Mouse (Mus musculus) C3H10T1/2 (cell line): ENCODE results near the gene Kif1c. TPM values are rescaled to one million over a fixed set of nuclear protein-coding genes. Genes with fewer than 3 reads are reported as not detected.

Experiments
- polyA plus RNA-seq, 2 experiments: library from polyadenylated mRNA; unstranded; fragments of >200 nt; fragmentation: generic; extraction: Trizol; gene quantifications; one replicate each; pipeline ENCODE4 v1.2.1; 2012; ENCODE audit warnings: missing spikeins in 2 of 2

Kif1c gene
- 10 to 100 TPM; 64.8 to 73.5 TPM for polyA plus RNA-seq

DNA sequence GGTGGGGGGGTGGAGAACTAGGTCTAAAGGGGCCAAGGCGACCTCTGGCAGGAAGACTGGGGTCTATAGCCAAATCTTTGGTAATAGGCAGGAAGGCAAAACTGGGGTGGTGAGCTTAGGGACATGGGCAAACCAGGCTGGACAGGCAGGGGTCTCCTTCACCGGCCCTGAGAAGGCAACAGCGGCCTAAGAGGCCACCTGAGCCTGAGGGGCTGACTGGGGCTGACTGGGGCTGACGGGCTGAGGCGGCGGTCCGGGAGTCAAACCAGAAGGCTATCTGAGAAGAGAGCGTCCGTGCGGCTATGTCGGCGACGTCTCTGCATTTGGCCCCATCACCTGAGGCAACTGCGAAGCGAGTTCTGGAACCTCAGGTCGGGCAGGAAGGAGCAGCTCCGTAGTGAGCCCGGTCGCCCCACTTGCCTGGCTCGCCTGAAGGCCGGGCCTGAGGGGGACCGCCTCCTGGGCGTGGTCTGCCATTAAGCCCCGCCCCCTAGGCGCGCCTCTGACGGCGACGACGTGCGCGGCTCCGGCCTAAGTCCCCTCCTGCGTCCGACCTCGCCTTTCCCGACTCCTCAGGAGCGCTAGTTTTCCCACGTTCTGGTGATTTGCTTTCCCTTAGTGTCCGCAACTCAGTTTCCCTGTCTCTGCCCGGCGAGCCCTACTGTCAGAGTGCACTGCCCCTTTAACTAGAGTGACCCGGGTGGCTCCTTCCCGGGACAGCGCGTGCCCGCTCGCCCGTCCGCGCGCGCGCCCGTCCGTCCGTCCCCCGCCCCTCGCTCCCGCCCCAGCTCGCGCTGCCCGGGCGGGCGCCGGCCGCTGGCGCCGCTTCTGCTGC lies at the start of gene Kif1c, which contains the start of gene Inca1:
Gene Kif1c (plus strand): TSS at position 827 of the 835 bp plus-strand sequence.
Gene Inca1 (minus strand): TSS at position 434 of the 835 bp plus-strand sequence.

DNA sequence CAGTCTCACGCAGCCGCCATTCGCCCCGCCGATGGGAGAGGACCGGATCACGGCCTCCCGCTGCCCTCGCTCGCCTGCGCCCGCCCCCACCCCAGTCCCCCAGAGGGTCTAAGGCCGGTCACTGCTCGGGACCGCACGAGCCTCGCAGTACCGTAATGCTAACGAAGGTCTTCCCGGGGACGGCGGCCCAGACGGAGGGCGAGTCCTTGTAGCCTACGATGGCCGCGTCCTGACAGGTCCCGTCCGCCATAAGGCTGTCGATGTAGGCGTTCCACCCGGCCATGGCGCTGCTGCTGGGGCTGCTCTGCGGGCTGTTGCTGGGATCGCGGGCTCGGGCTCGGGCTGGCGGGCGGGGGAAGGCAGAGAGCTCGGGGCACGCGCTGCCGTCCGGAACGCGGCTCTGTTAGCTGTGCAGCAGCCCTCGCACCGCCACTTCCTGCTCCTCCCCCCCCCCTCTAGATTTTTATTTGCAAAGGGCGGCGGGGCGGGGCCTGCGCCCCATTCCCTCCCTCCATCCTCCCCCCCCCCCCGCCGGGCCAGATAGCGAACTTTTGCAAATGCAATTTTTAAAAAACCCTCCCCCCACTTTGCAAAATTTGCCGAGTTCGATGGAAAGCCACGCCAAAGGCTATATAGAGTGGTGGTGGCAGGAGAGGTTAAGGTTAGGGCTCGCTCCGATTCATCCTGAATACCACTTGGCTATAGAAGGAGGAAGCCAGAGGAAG lies 46.0 kb upstream of the Kif1c start, which contains the start of gene Pfn1:
Gene Pfn1 (minus strand): TSS at position 447 of the 725 bp plus-strand sequence.

DNA sequence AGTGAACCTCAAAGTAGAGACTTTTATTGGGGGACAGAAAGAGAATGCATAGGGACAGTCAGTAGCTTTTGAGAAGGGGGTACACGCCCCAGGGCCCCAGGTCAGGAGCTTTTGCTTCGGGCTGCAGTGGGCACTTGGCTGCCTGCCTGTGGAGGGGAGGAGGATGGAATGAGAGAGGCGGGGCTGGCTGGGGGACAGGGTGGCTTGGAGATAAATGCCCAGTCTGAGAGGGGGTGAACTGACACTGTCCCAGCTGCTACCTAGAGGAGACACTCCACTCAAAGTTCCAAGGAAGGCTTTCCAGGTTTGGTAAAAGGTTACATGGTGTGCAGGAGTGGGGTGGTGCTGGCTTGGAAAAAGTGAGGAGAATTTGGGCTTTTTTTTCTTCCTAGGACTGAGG lies 43.4 kb upstream of the Kif1c start, which contains the start of gene Eno3:
Gene Eno3 (plus strand): TSS at position 239 of the 400 bp plus-strand sequence.

DNA sequence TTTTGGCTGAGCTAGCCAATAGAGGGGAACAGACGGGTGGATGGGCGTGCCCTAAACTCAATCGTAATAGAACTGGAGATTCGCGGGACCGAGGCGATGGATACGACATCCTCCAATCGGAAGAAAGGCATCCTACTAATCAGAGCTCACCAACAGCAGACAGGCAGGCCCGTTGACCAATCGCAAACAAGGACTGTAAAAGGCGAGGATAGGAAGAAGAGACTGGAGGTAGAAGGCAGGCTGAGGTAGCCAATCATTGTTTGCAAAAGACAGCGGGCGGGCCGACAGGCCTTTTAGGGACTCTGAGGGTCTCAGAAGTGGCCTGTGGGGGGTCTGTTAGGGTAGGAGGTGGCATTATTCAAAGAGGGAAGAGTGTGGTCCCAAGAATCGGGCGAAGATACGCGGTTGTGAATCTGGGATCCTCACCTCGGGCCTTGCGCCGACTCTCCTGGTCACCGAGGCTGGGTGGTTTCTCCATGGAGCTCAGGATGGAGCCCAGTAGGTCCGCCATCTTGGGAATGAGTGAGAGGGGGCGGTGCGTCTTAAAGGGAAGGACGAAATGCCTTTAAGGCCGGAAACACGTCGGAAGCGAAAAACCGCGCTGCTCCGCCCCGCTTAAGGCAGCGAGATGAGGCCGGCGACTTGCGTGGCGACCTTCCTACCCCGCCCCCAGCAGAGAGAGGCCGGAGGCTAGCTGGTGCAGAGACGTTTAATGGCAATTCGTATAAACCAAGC lies 31.4 kb upstream of the Kif1c start, which contains the start of gene Spag7:
Gene Spag7 (minus strand): TSS at position 646 of the 735 bp plus-strand sequence.

DNA sequence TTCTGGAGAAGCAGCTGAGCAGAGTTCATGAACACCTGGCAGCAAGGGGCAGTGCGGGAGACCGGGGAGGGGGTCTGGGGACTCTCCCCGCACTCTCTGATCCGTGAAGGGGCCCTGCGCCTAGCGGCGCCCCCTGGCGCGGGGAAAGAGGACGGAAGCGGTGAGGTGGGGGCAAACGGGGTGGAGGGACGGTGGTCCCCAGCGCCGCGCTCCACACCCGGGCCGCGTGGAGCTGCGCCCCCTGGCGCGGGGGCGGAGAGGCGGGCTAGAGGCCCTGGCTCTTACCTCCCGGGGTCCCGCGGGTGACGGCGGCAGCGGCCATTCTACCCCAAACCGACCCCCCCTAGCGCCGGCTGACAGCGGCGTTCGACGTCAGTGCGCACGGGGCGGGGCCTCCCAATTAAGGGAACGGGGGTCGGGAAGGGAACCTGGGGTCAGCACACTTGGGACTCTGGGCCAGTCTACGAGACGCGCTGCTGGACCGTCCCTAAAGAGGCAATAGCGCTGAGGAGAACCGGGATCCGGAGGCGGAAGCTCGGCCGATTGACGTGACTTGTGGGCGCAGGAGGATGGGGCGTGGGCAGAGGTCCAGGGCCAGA lies 12.6 kb upstream of the Kif1c start, which contains the start of gene Camta2:
Gene Camta2 (minus strand): TSS at position 505 of the 599 bp plus-strand sequence.

DNA sequence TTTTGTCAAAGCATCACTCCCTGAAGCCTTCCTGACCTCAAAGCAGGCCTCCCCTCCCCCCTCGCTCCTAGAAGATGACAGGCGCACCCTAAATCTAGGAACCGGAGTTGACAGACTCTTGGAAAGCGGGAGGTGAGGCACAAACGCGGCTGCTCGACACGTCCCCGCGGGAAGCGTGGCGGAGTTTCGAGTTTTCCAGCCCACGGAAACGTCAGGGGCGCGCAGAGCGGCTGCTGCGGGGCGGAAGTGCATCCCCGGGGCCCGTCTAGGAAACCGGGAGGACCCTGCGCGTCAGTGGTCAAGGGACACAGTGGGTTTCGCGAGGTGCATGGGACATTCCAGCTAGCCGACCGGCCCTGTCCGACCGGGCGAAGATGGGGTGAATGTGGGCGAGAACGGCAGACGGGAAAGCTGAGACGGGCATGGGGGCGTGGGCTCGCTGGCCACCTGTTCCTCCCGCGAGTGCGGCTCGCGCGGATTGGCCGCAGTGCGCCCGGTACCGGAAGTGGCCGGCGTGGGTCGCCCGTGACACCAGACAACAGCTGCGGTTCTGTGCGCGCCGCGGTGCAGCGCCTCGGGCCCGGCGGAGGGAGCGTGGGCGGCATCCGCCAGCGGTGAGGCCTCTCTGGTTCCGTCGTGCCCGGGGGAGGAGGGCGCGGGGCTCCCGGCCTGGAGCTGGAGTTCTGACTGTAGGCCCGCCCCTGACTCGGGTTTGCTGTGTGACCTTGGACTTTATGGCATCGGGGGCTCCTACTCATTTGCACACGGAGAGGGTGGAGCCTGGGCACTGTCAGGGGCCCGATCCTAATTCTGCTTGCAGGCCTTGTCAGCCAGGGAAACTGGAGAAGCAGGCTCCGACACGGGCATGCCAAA lies 63.8 kb downstream of the Kif1c start, which contains the start of gene Zfp3:
Gene Zfp3 (plus strand): TSS at position 274 of the 873 bp plus-strand sequence.

Other genes starting within 250 kb of the Kif1c start
- 10 to 100 TPM; 60.7 to 61.7 TPM for gene Med11, start 248.6 kb upstream of the Kif1c start, polyA plus RNA-seq
- gene Zmynd15, start 241.1 kb upstream of the Kif1c start, polyA plus RNA-seq, result under 1 TPM; 0.05 to 0.08 TPM
- under 1 TPM; 0.04 to 0.19 TPM for gene Cxcl16, start 240.6 kb upstream of the Kif1c start, polyA plus RNA-seq
- not detected for gene Tm4sf5, start 195.3 kb upstream of the Kif1c start, polyA plus RNA-seq
- gene Vmo1, start 185.9 kb upstream of the Kif1c start, polyA plus RNA-seq, result not detected
- not detected for gene Gltpd2, start 181.4 kb upstream of the Kif1c start, polyA plus RNA-seq
- gene Psmb6, start 175.2 kb upstream of the Kif1c start, polyA plus RNA-seq, result 1,000 to 10,000 TPM in 1 of 2 experiments, 100 to 1,000 TPM in 1; 562 to 1,060 TPM
- gene Gm40193, start 167.6 kb upstream of the Kif1c start, polyA plus RNA-seq, result not detected
- 10 to 100 TPM in 1 of 2 experiments, 1 to 10 TPM in 1; 7.9 to 23.3 TPM for gene Pld2, start 160.5 kb upstream of the Kif1c start, polyA plus RNA-seq
- 10 to 100 TPM; 12.7 to 36.0 TPM for gene Mink1, start 137.7 kb upstream of the Kif1c start, polyA plus RNA-seq
- not detected for gene 4930544D05Rik, start 84.7 kb upstream of the Kif1c start, polyA plus RNA-seq
- not detected for gene Chrne, start 81.3 kb upstream of the Kif1c start, polyA plus RNA-seq
- gene Gp1ba, start 61.4 kb upstream of the Kif1c start, polyA plus RNA-seq, result under 1 TPM; 0.05 to 0.72 TPM
- 10 to 100 TPM; 10.2 to 50.0 TPM for gene Rnf167, start 53.3 kb upstream of the Kif1c start, polyA plus RNA-seq
- gene Slc25a11, start 53.1 kb upstream of the Kif1c start, polyA plus RNA-seq, result 100 to 1,000 TPM; 104 to 176 TPM
- 1,000 to 10,000 TPM; 2,430 to 5,299 TPM for gene Pfn1, start 45.9 kb upstream of the Kif1c start, polyA plus RNA-seq
- gene Eno3, start 43.3 kb upstream of the Kif1c start, polyA plus RNA-seq, result 100 to 1,000 TPM in 1 of 2 experiments, 10 to 100 TPM in 1; 53.8 to 231 TPM
- 10 to 100 TPM; 22.6 to 90.3 TPM for gene Spag7, start 31.1 kb upstream of the Kif1c start, polyA plus RNA-seq
- gene Camta2, start 12.4 kb upstream of the Kif1c start, polyA plus RNA-seq, result 10 to 100 TPM in 1 of 2 experiments, 1 to 10 TPM in 1; 5.0 to 21.0 TPM
- gene Inca1, start 393 bp upstream of the Kif1c start, polyA plus RNA-seq, result 1 to 10 TPM; 1.7 to 8.8 TPM
- gene Zfp3, start 63.7 kb downstream of the Kif1c start, polyA plus RNA-seq, result 1 to 10 TPM in 1 of 2 experiments, under 1 TPM in 1; 0.25 to 1.1 TPM
- gene Scimp, start 112.0 kb downstream of the Kif1c start, polyA plus RNA-seq, result not detected
- 1 to 10 TPM; 2.9 to 8.3 TPM for gene Rabep1, start 144.2 kb downstream of the Kif1c start, polyA plus RNA-seq